Mouse (Mus musculus): ENCODE measurements around the gene Atn1. TPM values are rescaled to one million over a fixed set of nuclear protein-coding genes. Genes with fewer than 3 reads are reported as not detected.

The Atn1 gene
- polyA plus RNA-seq, 1 experiment from 2014 or later, result 16.4 TPM

- no peaks in the 10 kb centered on the region for H3K27me3 ChIP-seq (ENCODE audit: insufficient read depth, low read length)
- peaks cover 29% of the 10 kb centered on the region for H3K36me3 ChIP-seq (ENCODE audit: insufficient read depth, low read length)
- no peak overlapping the region for H3K9ac ChIP-seq (replicated peaks; ENCODE audit: low read length)
- no peaks in the 10 kb centered on the region for H3K9me3 ChIP-seq (ENCODE audit: low read length)
- ATAC-seq (ENCODE audit: low FRiP score, low TSS enrichment), result no peak
- H3K4me2 ChIP-seq (replicated peaks; ENCODE audit: low read depth, low read length), result no peak overlapping the region
- H3K27ac ChIP-seq (ENCODE audit: low read length), result no peak overlapping the region
- 78% methylated on average over 8 of the region's 8 CpGs for WGBS
- peaks cover 46% of the 10 kb centered on the region for H3K4me1 ChIP-seq (ENCODE audit: insufficient read depth, low read length)
- no peak overlapping the region for H3K4me3 ChIP-seq (ENCODE audit: low read length)
These were observed 12.7 kb downstream of the Atn1 start for GRCm38 (mm10) chr6:124743647-124744046.

DNA sequence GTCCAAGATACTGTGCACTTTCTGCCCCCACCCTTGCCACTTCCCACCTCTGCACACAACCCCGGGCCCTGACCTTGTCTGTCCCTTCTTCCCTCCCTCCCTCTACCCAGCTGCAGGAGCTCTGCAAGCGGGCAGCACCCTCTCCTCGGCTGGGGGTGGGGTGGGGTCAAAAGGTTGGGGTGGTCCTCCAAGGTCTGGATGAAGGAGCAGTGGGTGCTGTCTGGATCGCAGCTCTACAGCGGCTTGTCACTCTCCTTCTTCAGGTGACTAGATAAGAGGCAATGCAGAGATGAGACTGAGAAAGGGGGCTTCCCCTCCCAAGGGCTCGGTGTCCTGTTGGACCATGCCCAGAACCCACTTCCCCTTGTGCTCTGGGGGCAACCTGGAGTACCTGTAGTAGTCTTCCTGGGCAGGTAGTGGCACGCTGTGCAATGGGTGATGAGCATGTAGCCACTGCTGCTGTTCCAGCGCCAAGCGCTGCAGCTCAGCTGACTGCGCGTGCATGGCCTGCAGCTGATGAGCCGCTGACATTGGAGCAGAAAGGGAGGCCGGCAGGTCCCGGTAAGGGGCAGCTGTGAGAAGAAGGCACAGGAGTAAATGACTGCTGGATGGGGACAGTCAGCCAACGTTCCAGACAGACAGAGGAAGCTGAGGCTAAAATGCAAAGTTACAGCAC, 13.3 kb downstream of the Atn1 start:
- ATAC-seq (ENCODE audit: low FRiP score, low TSS enrichment), result no peak
- Histone ChIP-seq H3K27ac (ENCODE audit: low read length) (no peak overlapping the region), H3K4me3 (ENCODE audit: low read length) (no peak overlapping the region), H3K9me3 (ENCODE audit: low read length) (no peaks in the 10 kb centered on the region), H3K4me1 (ENCODE audit: insufficient read depth, low read length) (peaks cover 53% of the 10 kb centered on the region), H3K36me3 (ENCODE audit: insufficient read depth, low read length) (peaks cover 23% of the 10 kb centered on the region), H3K9ac (replicated peaks; ENCODE audit: low read length) (no peak overlapping the region), H3K4me2 (replicated peaks; ENCODE audit: low read depth, low read length) (no peak overlapping the region), H3K27me3 (ENCODE audit: insufficient read depth, low read length) (no peaks in the 10 kb centered on the region)
- 88% methylated on average over 15 of the region's 15 CpGs for WGBS

GRCm38 (mm10) chr6:124741842-124742241, 14.5 kb downstream of the Atn1 start:
- no peak for ATAC-seq (ENCODE audit: low FRiP score, low TSS enrichment)
- peak overlapping the region; percentile 99 for H3K27ac ChIP-seq (ENCODE audit: low read length)
- H3K9me3 ChIP-seq (ENCODE audit: low read length), result no peaks in the 10 kb centered on the region
- 69% methylated on average over 3 of the region's 3 CpGs for WGBS
- H3K4me2 ChIP-seq (replicated peaks; ENCODE audit: low read depth, low read length), result peak overlapping the region; percentile 78
- peak overlapping the region; percentile 89 for H3K9ac ChIP-seq (replicated peaks; ENCODE audit: low read length)
- H3K4me3 ChIP-seq (ENCODE audit: low read length), result peak overlapping the region; percentile 67
- H3K4me1 ChIP-seq (ENCODE audit: insufficient read depth, low read length), result peaks cover 48% of the 10 kb centered on the region
- H3K27me3 ChIP-seq (ENCODE audit: insufficient read depth, low read length), result no peaks in the 10 kb centered on the region
- peaks cover 13% of the 10 kb centered on the region; the same call in 1 of the 2 replicates for H3K36me3 ChIP-seq (ENCODE audit: insufficient read depth, low read length)

- H3K27me3 ChIP-seq (ENCODE audit: insufficient read depth, low read length), result no peaks in the 10 kb centered on the region
- H3K9ac ChIP-seq (replicated peaks; ENCODE audit: low read length), result peak within 1 kb of the TSS; percentile 89
- peak within 1 kb of the TSS; percentile 67 for H3K4me3 ChIP-seq (ENCODE audit: low read length)
- peak; percentile 83 for ATAC-seq (ENCODE audit: low FRiP score, low TSS enrichment)
- no peaks in the 10 kb centered on the region for H3K9me3 ChIP-seq (ENCODE audit: low read length)
- under 1% methylated on average over 41 of the region's 41 CpGs for WGBS
- H3K4me1 ChIP-seq (ENCODE audit: insufficient read depth, low read length), result peaks cover 41% of the 10 kb centered on the region
- H3K4me2 ChIP-seq (replicated peaks; ENCODE audit: low read depth, low read length), result peak within 1 kb of the TSS; percentile 78
- H3K27ac ChIP-seq (ENCODE audit: low read length), result peak within 1 kb of the TSS; percentile 99
- H3K36me3 ChIP-seq (ENCODE audit: insufficient read depth, low read length), result peaks cover 13% of the 10 kb centered on the region; the same call in 1 of the 2 replicates
These were observed 15.2 kb downstream of the Atn1 start, which contains the start of gene Grcc10 for GRCm38 (mm10) chr6:124740888-124741761. TSS of gene Grcc10 (minus strand) at chr6:124741374.

GRCm38 (mm10) chr6:124740211-124740887, 16.0 kb downstream of the Atn1 start:
- H3K4me1 ChIP-seq (ENCODE audit: insufficient read depth, low read length), result peaks cover 36% of the 10 kb centered on the region
- no peaks in the 10 kb centered on the region for H3K27me3 ChIP-seq (ENCODE audit: insufficient read depth, low read length)
- peak overlapping the region; percentile 89 for H3K9ac ChIP-seq (replicated peaks; ENCODE audit: low read length)
- H3K27ac ChIP-seq (ENCODE audit: low read length), result peak overlapping the region; percentile 99
- peak overlapping the region; percentile 78 for H3K4me2 ChIP-seq (replicated peaks; ENCODE audit: low read depth, low read length)
- WGBS, result under 1% methylated on average over 28 of the region's 29 CpGs
- peak overlapping the region; percentile 67 for H3K4me3 ChIP-seq (ENCODE audit: low read length)
- no peaks in the 10 kb centered on the region for H3K9me3 ChIP-seq (ENCODE audit: low read length)
- peaks cover 13% of the 10 kb centered on the region; the same call in 1 of the 2 replicates for H3K36me3 ChIP-seq (ENCODE audit: insufficient read depth, low read length)
- no peak; the same call in none of the 2 replicates for ATAC-seq (ENCODE audit: low FRiP score, low TSS enrichment)

DNA sequence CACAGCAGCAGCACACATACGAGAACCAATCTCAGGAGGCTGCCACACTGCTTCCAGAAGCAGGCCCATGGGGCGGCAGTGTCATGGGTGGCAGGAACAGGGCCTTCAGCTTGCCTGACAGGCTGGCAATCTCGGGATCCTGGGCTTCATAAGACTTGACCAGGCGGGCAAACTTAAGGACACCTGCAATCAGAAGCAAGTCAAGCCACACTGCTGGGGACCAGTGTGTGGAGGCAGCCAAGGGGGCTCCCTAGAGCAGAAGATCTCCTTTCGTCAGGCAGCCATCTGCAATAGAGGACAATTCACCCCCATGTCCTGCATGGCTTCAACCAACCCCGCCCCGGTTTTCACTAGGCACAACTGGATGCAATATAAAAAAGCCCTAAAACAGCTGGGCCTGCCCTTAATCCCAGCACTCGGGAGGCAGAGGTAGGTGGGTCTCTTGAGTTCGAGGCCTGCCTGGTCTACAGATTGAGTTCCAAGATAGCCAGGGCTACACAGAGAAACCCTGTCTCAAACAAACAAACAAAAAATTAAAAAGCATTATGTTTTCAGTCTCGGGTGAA, 17.0 kb downstream of the Atn1 start:
- Histone ChIP-seq H3K4me2 (replicated peaks; ENCODE audit: low read depth, low read length) (no peak overlapping the region), H3K9me3 (ENCODE audit: low read length) (no peaks in the 10 kb centered on the region), H3K27ac (ENCODE audit: low read length) (peak overlapping the region; percentile 99), H3K9ac (replicated peaks; ENCODE audit: low read length) (peak overlapping the region; percentile 45; the same call in 1 of the 2 replicates), H3K27me3 (ENCODE audit: insufficient read depth, low read length) (no peaks in the 10 kb centered on the region), H3K4me1 (ENCODE audit: insufficient read depth, low read length) (peaks cover 29% of the 10 kb centered on the region), H3K4me3 (ENCODE audit: low read length) (no peak overlapping the region), H3K36me3 (ENCODE audit: insufficient read depth, low read length) (peaks cover 13% of the 10 kb centered on the region; the same call in 1 of the 2 replicates)
- 81% methylated on average over 10 of the region's 10 CpGs for WGBS
- ATAC-seq (ENCODE audit: low FRiP score, low TSS enrichment), result no peak

GRCm38 (mm10) chr6:124738511-124739023, 17.8 kb downstream of the Atn1 start, which contains the start of gene Ptpn6:
TSS of gene Ptpn6 (minus strand) at chr6:124738714.
- Histone ChIP-seq H3K27ac (ENCODE audit: low read length) (peak within 1 kb of the TSS; percentile 99), H3K9ac (replicated peaks; ENCODE audit: low read length) (peak within 1 kb of the TSS; percentile 45; the same call in 1 of the 2 replicates), H3K4me2 (replicated peaks; ENCODE audit: low read depth, low read length) (peak within 1 kb of the TSS; percentile 33), H3K9me3 (ENCODE audit: low read length) (no peaks in the 10 kb centered on the region), H3K36me3 (ENCODE audit: insufficient read depth, low read length) (peaks cover 12% of the 10 kb centered on the region; the same call in 1 of the 2 replicates), H3K27me3 (ENCODE audit: insufficient read depth, low read length) (no peaks in the 10 kb centered on the region), H3K4me1 (ENCODE audit: insufficient read depth, low read length) (peaks cover 29% of the 10 kb centered on the region), H3K4me3 (ENCODE audit: low read length) (peak within 1 kb of the TSS; percentile 19; the same call in 1 of the 2 replicates)
- ATAC-seq (ENCODE audit: low FRiP score, low TSS enrichment), result peak; percentile 75
- WGBS, result 15% methylated on average over 12 of the region's 15 CpGs

DNA sequence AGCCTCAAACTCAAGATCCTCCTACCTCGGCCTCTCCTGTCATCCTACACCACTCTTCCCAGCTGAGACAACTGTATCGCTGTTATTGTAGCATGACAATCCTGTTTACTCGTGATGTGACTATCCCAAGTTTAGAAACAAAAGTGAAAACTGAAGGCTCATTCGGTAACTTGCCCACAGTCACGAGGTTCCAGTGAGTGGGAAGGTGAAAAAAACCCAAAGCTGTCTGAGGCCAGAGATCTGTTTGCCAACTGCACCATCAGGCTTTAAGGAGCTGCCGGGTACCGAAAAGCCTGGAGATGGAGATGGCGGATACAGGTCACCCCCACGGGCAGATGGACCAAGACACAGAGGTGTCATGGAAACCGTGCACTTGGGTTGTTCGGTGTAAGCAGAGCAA, 19.3 kb downstream of the Atn1 start:
- Histone ChIP-seq H3K27ac (ENCODE audit: low read length) (no peak overlapping the region), H3K27me3 (ENCODE audit: insufficient read depth, low read length) (no peaks in the 10 kb centered on the region), H3K4me2 (replicated peaks; ENCODE audit: low read depth, low read length) (no peak overlapping the region), H3K4me1 (ENCODE audit: insufficient read depth, low read length) (peaks cover 37% of the 10 kb centered on the region), H3K9me3 (ENCODE audit: low read length) (no peaks in the 10 kb centered on the region), H3K9ac (replicated peaks; ENCODE audit: low read length) (no peak overlapping the region), H3K4me3 (ENCODE audit: low read length) (no peak overlapping the region), H3K36me3 (ENCODE audit: insufficient read depth, low read length) (0 out of 2 replicates have a peak, but pooled peaks cover 3% of the 10 kb centered on the region)
- ATAC-seq (ENCODE audit: low FRiP score, low TSS enrichment), result no peak
- WGBS, result 83% methylated on average over 11 of the region's 11 CpGs

- no peak overlapping the region for H3K4me3 ChIP-seq (ENCODE audit: low read length)
- 87% methylated on average over 3 of the region's 3 CpGs for WGBS
These were observed 21.9 kb downstream of the Atn1 start for GRCm38 (mm10) chr6:124734417-124734816.

More at GRCm38 (mm10) chr6:124734417-124734816, 21.9 kb downstream of the Atn1 start:
- Histone ChIP-seq H3K9me3 (ENCODE audit: low read length) (no peaks in the 10 kb centered on the region), H3K27me3 (ENCODE audit: insufficient read depth, low read length) (no peaks in the 10 kb centered on the region), H3K36me3 (ENCODE audit: insufficient read depth, low read length) (0 out of 2 replicates have a peak, but pooled peaks cover 3% of the 10 kb centered on the region), H3K4me1 (ENCODE audit: insufficient read depth, low read length) (peaks cover 23% of the 10 kb centered on the region), H3K4me2 (replicated peaks; ENCODE audit: low read depth, low read length) (no peak overlapping the region), H3K27ac (ENCODE audit: low read length) (no peak overlapping the region), H3K9ac (replicated peaks; ENCODE audit: low read length) (no peak overlapping the region)
- no peak for ATAC-seq (ENCODE audit: low FRiP score, low TSS enrichment)

Measured in kidney, embryonic 16.5 days (tissue).